ENCODE assay signal across 19 mouse cellular contexts in genomic region chr13:52597092-52597678, GRCm38 (mm10). TPM values are rescaled to one million over a fixed set of nuclear protein-coding genes. Genes with fewer than 3 reads are reported as not detected.
A peak's percentile ranks its signal among the peaks of the same experiment; 100 is the strongest.
DNase-seq lines count a peak whose midpoint lies in the region; ATAC-seq and TF ChIP-seq lines count a peak whose summit lies in the region.
"Had no signal": no experiment of that assay in that cellular context is flagged by ENCODE, and none has a peak within 500 bp of the region (broad histone marks: within the 10 kb centered on the region; RNA-seq: fewer than 3 reads in every experiment).

No protein-coding gene starts in this region.

- WGBS in heart, embryonic 15.5 days = 71% methylated on average over 11 of the region's 11 CpGs
- WGBS in thymus, adult 2 months = 15% methylated on average over 11 of the region's 11 CpGs
- 29% methylated on average over 11 of the region's 11 CpGs for WGBS in liver, embryonic 14.5 days (ENCODE audit: insufficient replicate concordance)
- 75% methylated on average over 11 of the region's 11 CpGs for WGBS in small intestine, adult 2 months

- no peak overlapping the region for H3K27ac ChIP-seq in heart, embryonic 15.5 days
- peak overlapping the region; percentile 25; the same call in 1 of the 2 replicates for H3K27ac ChIP-seq in thymus, adult 2 months (ENCODE audit: control insufficient read depth, insufficient read depth, low read length)
- no peak overlapping the region for H3K27ac ChIP-seq in liver, embryonic 14.5 days
- H3K27ac ChIP-seq in small intestine, adult 2 months (ENCODE audit: insufficient read depth, low read depth, low read length) = peak overlapping the region; percentile 22; the same call in 1 of the 2 replicates
- H3K27ac ChIP-seq: forebrain, embryonic 12.5 days; heart, embryonic 13.5 days; layer of hippocampus, adult 2 months; lung, embryonic 15.5 days had no signal

- H3K36me3 ChIP-seq in heart, embryonic 15.5 days = no peaks in the 10 kb centered on the region
- no peaks in the 10 kb centered on the region for H3K36me3 ChIP-seq in thymus, adult 2 months (ENCODE audit: control insufficient read depth, insufficient read depth, low read length)
- no peaks in the 10 kb centered on the region for H3K36me3 ChIP-seq in liver, embryonic 14.5 days (replicated peaks; ENCODE audit: control insufficient read depth, insufficient read depth, low read depth)
- no peaks in the 10 kb centered on the region for H3K36me3 ChIP-seq in small intestine, adult 2 months (ENCODE audit: control insufficient read depth, insufficient read depth, low read length)
- H3K36me3 ChIP-seq: forebrain, embryonic 12.5 days; lung, embryonic 15.5 days had no signal

- no peaks in the 10 kb centered on the region for H3K9me3 ChIP-seq in heart, embryonic 15.5 days (replicated peaks)
- no peaks in the 10 kb centered on the region for H3K9me3 ChIP-seq in liver, embryonic 14.5 days (ENCODE audit: control insufficient read depth, low read length)
- H3K9me3 ChIP-seq: forebrain, embryonic 12.5 days; lung, embryonic 15.5 days had no signal

- H3K9ac ChIP-seq in heart, embryonic 15.5 days = no peak overlapping the region
- H3K9ac ChIP-seq in liver, embryonic 14.5 days (replicated peaks) = no peak overlapping the region
- H3K9ac ChIP-seq: forebrain, embryonic 12.5 days; heart, embryonic 13.5 days; lung, embryonic 15.5 days had no signal

- no peak for TF ChIP-seq EP300 in liver, embryonic 14.5 days (IDR thresholded peaks at IDR 0.05; ENCODE audit: low read depth)

- H3K4me3 ChIP-seq in heart, embryonic 15.5 days = peak overlapping the region; percentile 17; the same call in 1 of the 2 replicates
- no peak overlapping the region for H3K4me3 ChIP-seq in thymus, adult 2 months (ENCODE audit: control insufficient read depth, insufficient read depth, low read length)
- H3K4me3 ChIP-seq in liver, embryonic 14.5 days (ENCODE audit: insufficient read depth in 1 of 2, low read depth in 2 of 2, low read length in 2 of 2) = peak overlapping the region in 1 of 2 experiments; percentile 18; a peak in 3 of 4 replicates
- peak overlapping the region; percentile 50 for H3K4me3 ChIP-seq in small intestine, adult 2 months (ENCODE audit: low read depth, low read length)
- H3K4me3 ChIP-seq: forebrain, embryonic 12.5 days; heart, embryonic 13.5 days; layer of hippocampus, adult 2 months; lung, embryonic 15.5 days had no signal

- ATAC-seq in heart, embryonic 15.5 days (replicated peaks; ENCODE audit: insufficient number of reproducible peaks, insufficient read depth, low FRiP score, low read depth) = no peak
- ATAC-seq in liver, embryonic 14.5 days (ENCODE audit: insufficient read depth) = no peak
- ATAC-seq: hindbrain, embryonic 16.5 days; intestine, postnatal 0 days had no signal

- no peaks in the 10 kb centered on the region for H3K27me3 ChIP-seq in heart, embryonic 15.5 days
- no peaks in the 10 kb centered on the region for H3K27me3 ChIP-seq in thymus, adult 2 months (ENCODE audit: control insufficient read depth, insufficient read depth, low read length)
- no peaks in the 10 kb centered on the region for H3K27me3 ChIP-seq in liver, embryonic 14.5 days (ENCODE audit: control insufficient read depth, insufficient read depth, low read length)
- H3K27me3 ChIP-seq in small intestine, adult 2 months (ENCODE audit: control insufficient read depth, insufficient read depth, low read length) = no peaks in the 10 kb centered on the region
- H3K27me3 ChIP-seq: forebrain, embryonic 12.5 days; heart, embryonic 13.5 days; lung, embryonic 15.5 days had no signal

- intact Hi-C loops in heart, postnatal 36 days (cut with DNase I) = no loop called here

- TF ChIP-seq POLR2A in thymus, adult 2 months (IDR thresholded peaks at IDR 0.05; ENCODE audit: control insufficient read depth, extremely low read depth, insufficient read depth, low read length, poor library complexity) = no peak
- TF ChIP-seq POLR2A in small intestine, adult 2 months (IDR thresholded peaks at IDR 0.05; ENCODE audit: low read depth, low read length) = no peak

- no peak overlapping the region for H3K4me2 ChIP-seq in heart, embryonic 15.5 days
- peak overlapping the region; percentile 33 for H3K4me2 ChIP-seq in liver, embryonic 14.5 days (ENCODE audit: low read depth)
- H3K4me2 ChIP-seq: forebrain, embryonic 12.5 days; heart, embryonic 13.5 days; lung, embryonic 15.5 days had no signal

- peaks cover under 1% of the 10 kb centered on the region; the same call in 1 of the 2 replicates for H3K4me1 ChIP-seq in heart, embryonic 15.5 days (replicated peaks)
- H3K4me1 ChIP-seq in thymus, adult 2 months (replicated peaks; ENCODE audit: control insufficient read depth, insufficient read depth, low read length) = peaks cover 13% of the 10 kb centered on the region
- 0 out of 4 replicates have a peak, but pooled peaks cover 0 to 3% of the 10 kb centered on the region in 2 experiments for H3K4me1 ChIP-seq in liver, embryonic 14.5 days (replicated peaks; ENCODE audit: control insufficient read depth in 2 of 2, insufficient read depth in 2 of 2, low read length in 1 of 2)
- H3K4me1 ChIP-seq in small intestine, adult 2 months (ENCODE audit: control insufficient read depth, insufficient read depth, insufficient read length, low read length) = peaks cover 4% of the 10 kb centered on the region; the same call in 1 of the 2 replicates
- H3K4me1 ChIP-seq: forebrain, embryonic 12.5 days; lung, embryonic 15.5 days had no signal

- no peak for TF ChIP-seq CTCF in thymus, adult 2 months (IDR thresholded peaks at IDR 0.05; ENCODE audit: borderline replicate concordance, control insufficient read depth, extremely low read depth, insufficient read depth, low read length, poor library complexity)
- TF ChIP-seq CTCF in liver, embryonic 14.5 days (IDR thresholded peaks at IDR 0.05; ENCODE audit: low read depth) = no peak
- no peak for TF ChIP-seq CTCF in small intestine, adult 2 months (IDR thresholded peaks at IDR 0.05; ENCODE audit: extremely low read depth, insufficient read length, insufficient replicate concordance, low read depth, low read length)

- DNase-seq in heart, postnatal 36 days = no peak
- no peak for DNase-seq in thymus, adult 2 months
- DNase-seq in thymus, postnatal 14 days = no peak
- DNase-seq in liver, embryonic 14.5 days (ENCODE audit: low read depth in 3 of 3, low spot score in 3 of 3) = no peak
- DNase-seq in testis, postnatal 14 days (ENCODE audit: low spot score) = no peak
- no peak for DNase-seq in right cerebral cortex, postnatal 14 days
- DNase-seq: adrenal gland, postnatal 36 days; cerebellum, postnatal 10 days; gastrocnemius, postnatal 36 days; kidney, postnatal 10 days; thymus, adult 18-20 months had no signal

RNA-seq across cellular contexts. Expression of gene Syk, which starts 14.2 kb away (rescaled TPM):
- polyA plus RNA-seq in heart, embryonic 15.5 days (2015; fragmentation: Nextera tagmentation; extraction: Ambion mirVana) = 6.8 and 8.7 TPM in 2 replicates
- total RNA-seq in heart, postnatal 36 days (2021) = 10 to 100 TPM; 18.9 to 19.5 TPM
- 22.4 and 24.3 TPM in 2 replicates for polyA plus RNA-seq in thymus, adult 2 months (2012; rRNA removed)
- 3.4 and 4.3 TPM in 2 replicates for polyA plus RNA-seq in liver, embryonic 14.5 days (2012; rRNA removed)
- 4.2 and 4.3 TPM in 2 replicates for polyA plus RNA-seq in liver, embryonic 14.5 days (2014; fragmentation: Nextera tagmentation; extraction: Ambion mirVana)
- polyA plus RNA-seq in small intestine, adult 2 months (2012; rRNA removed) = 4.7 and 8.3 TPM in 2 replicates

Comparison
In these comparisons a context has a peak if more than half of its experiments do, and no peak if none do; other contexts are left out.
1. H3K27ac ChIP-seq: peak in thymus, adult 2 months (single experiment) and small intestine, adult 2 months (single experiment); none in heart, embryonic 15.5 days (single experiment) and liver, embryonic 14.5 days (single experiment).